Mouse (Mus musculus): ENCODE data around the gene Ugt1a7c. TPM values are rescaled to one million over a fixed set of nuclear protein-coding genes. Genes with fewer than 3 reads are reported as not detected.

The Ugt1a7c gene
- total RNA-seq, 2 experiments from 2014 or later, result 24.0 to 47.2 TPM

GRCm38 (mm10) chr1:88235046-88235893 is 140.4 kb downstream of the Ugt1a7c start:
- no peak for ATAC-seq (replicated peaks; ENCODE audit: poor library complexity)

- ATAC-seq (replicated peaks; ENCODE audit: poor library complexity), result no peak
Observed at GRCm38 (mm10) chr1:88235894-88236415, 141.1 kb downstream of the Ugt1a7c start.

- no peak for ATAC-seq (replicated peaks; ENCODE audit: poor library complexity)
Observed at GRCm38 (mm10) chr1:88237311-88237710, 142.4 kb downstream of the Ugt1a7c start.

GRCm38 (mm10) chr1:88238771-88239170 is 143.9 kb downstream of the Ugt1a7c start:
- ATAC-seq (replicated peaks; ENCODE audit: poor library complexity), result no peak

GRCm38 (mm10) chr1:88240072-88240471 is 145.2 kb downstream of the Ugt1a7c start:
- ATAC-seq (replicated peaks; ENCODE audit: poor library complexity), result no peak

GRCm38 (mm10) chr1:88240579-88240978 is 145.7 kb downstream of the Ugt1a7c start:
- ATAC-seq (replicated peaks; ENCODE audit: poor library complexity), result no peak

GRCm38 (mm10) chr1:88243861-88244260 is 149.0 kb downstream of the Ugt1a7c start:
- no peak for ATAC-seq (replicated peaks; ENCODE audit: poor library complexity)

- ATAC-seq (replicated peaks; ENCODE audit: poor library complexity), result no peak
Observed at GRCm38 (mm10) chr1:88245881-88246280, 151.0 kb downstream of the Ugt1a7c start.

- ATAC-seq (replicated peaks; ENCODE audit: poor library complexity), result no peak
Observed at GRCm38 (mm10) chr1:88246386-88246785, 151.5 kb downstream of the Ugt1a7c start.

- no peak for ATAC-seq (replicated peaks; ENCODE audit: poor library complexity)
Observed at GRCm38 (mm10) chr1:88247660-88248059, 152.8 kb downstream of the Ugt1a7c start.

GRCm38 (mm10) chr1:88248658-88249057 is 153.8 kb downstream of the Ugt1a7c start:
- ATAC-seq (replicated peaks; ENCODE audit: poor library complexity), result peak; percentile 26

GRCm38 (mm10) chr1:88249596-88249995 is 154.7 kb downstream of the Ugt1a7c start:
- no peak for ATAC-seq (replicated peaks; ENCODE audit: poor library complexity)

- no peak for ATAC-seq (replicated peaks; ENCODE audit: poor library complexity)
Observed at GRCm38 (mm10) chr1:88250023-88250422, 155.2 kb downstream of the Ugt1a7c start.

- ATAC-seq (replicated peaks; ENCODE audit: poor library complexity), result peak; percentile 4; the same call in 1 of the 2 replicates
Observed at GRCm38 (mm10) chr1:88253106-88253505, 158.2 kb downstream of the Ugt1a7c start.

- ATAC-seq (replicated peaks; ENCODE audit: poor library complexity), result peak; percentile 3; the same call in 1 of the 2 replicates
Observed at GRCm38 (mm10) chr1:88253540-88253939, 158.7 kb downstream of the Ugt1a7c start.

GRCm38 (mm10) chr1:88254793-88255465 is 160.1 kb downstream of the Ugt1a7c start:
- ATAC-seq (replicated peaks; ENCODE audit: poor library complexity), result no peak

GRCm38 (mm10) chr1:88255466-88255857 is 160.6 kb downstream of the Ugt1a7c start:
- no peak for ATAC-seq (replicated peaks; ENCODE audit: poor library complexity)

GRCm38 (mm10) chr1:88255989-88256754 is 161.3 kb downstream of the Ugt1a7c start:
- no peak for ATAC-seq (replicated peaks; ENCODE audit: poor library complexity)

GRCm38 (mm10) chr1:88256886-88257663 is 162.2 kb downstream of the Ugt1a7c start:
- no peak for ATAC-seq (replicated peaks; ENCODE audit: poor library complexity)

- ATAC-seq (replicated peaks; ENCODE audit: poor library complexity), result no peak
Observed at GRCm38 (mm10) chr1:88257681-88258080, 162.8 kb downstream of the Ugt1a7c start.

Data from megakaryocyte progenitor cell, adult 5-6 weeks (primary cell).